26 mouse cellular contexts compared by ENCODE assay signal in the genomic region with DNA sequence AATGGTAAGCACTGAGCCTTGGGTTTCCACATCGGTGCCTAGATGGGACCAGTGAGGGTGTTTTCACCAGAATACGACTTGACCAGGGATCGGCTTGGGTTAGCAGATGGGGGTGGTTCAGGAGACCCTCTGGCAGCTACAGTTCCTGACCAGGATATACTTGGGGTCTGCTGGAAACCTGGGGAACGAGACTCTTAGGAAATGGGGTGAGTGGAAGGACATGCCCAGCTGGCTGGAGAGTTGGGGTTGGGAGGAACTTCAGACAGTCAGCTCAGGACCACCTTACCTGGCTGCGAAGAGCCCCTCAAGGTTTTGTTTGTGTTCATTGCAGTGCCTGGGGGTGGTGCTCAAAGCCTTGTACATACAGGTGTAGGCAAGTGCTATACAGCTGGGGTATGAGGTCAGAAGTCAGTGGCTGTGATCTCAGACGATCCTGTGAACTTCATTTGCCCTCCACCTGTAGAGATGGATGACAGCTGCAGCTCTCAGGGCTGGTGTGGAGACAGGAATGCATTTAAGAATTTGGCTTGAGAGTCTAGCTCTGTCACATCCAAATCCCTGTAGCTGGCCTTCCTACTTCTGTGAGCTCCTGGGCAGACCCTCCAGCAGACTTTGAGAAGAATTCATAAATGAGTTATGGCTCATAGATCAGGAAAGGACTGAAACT. TPM values are rescaled to one million over a fixed set of nuclear protein-coding genes. Genes with fewer than 3 reads are reported as not detected.
A peak's percentile ranks its signal among the peaks of the same experiment; 100 is the strongest.
DNase-seq lines count a peak whose midpoint lies in the region; ATAC-seq and TF ChIP-seq lines count a peak whose summit lies in the region.
"Had no signal": no experiment of that assay in that cellular context is flagged by ENCODE, and none has a peak within 500 bp of the region (broad histone marks: within the 10 kb centered on the region; RNA-seq: fewer than 3 reads in every experiment).

No protein-coding gene starts in this region.

- no peak for TF ChIP-seq POLR2A in ES-Bruce4 (IDR thresholded peaks at IDR 0.05; ENCODE audit: insufficient read depth, low read length)

- intact Hi-C loops in heart, postnatal 14 days (cut with DNase I) = no loop called here

- TF ChIP-seq EP300 in ES-Bruce4 (IDR thresholded peaks at IDR 0.05; ENCODE audit: insufficient read depth, low read depth, low read length) = no peak

- DNase-seq in heart, postnatal 14 days = no peak
- no peak for DNase-seq in liver, embryonic 13.5 days
- DNase-seq in liver, embryonic 11.5 days (ENCODE audit: low spot score) = no peak
- DNase-seq in kidney, postnatal 36 days = no peak
- DNase-seq in T-cell, adult 2 months (ENCODE audit: low spot score) = no peak
- DNase-seq: adrenal gland, postnatal 10 days; adrenal gland, postnatal 25 days; cerebellum, adult 11 months; cerebellum, adult 18-20 months; cerebellum, adult 8-10 months; cerebellum, adult 9-11 months; cerebellum, postnatal 14 days; cerebellum, postnatal 36 days; embryo, embryonic 11 days had no signal

- no peaks in the 10 kb centered on the region for H3K9me3 ChIP-seq in heart, embryonic 13.5 days
- no peaks in the 10 kb centered on the region for H3K9me3 ChIP-seq in liver, embryonic 13.5 days (replicated peaks)
- no peaks in the 10 kb centered on the region for H3K9me3 ChIP-seq in liver, embryonic 11.5 days (ENCODE audit: control insufficient read depth, low read length)
- no peaks in the 10 kb centered on the region for H3K9me3 ChIP-seq in ES-Bruce4 (replicated peaks; ENCODE audit: control insufficient read depth, insufficient read depth, low read length, poor library complexity, severe bottlenecking)
- no peaks in the 10 kb centered on the region for H3K9me3 ChIP-seq in liver, embryonic 15.5 days (replicated peaks)
- H3K9me3 ChIP-seq: embryonic facial prominence, embryonic 13.5 days; embryonic facial prominence, embryonic 15.5 days; forebrain, embryonic 10.5 days; forebrain, embryonic 12.5 days; G1E had no signal

- H3K4me3 ChIP-seq in heart, embryonic 13.5 days = no peak overlapping the region
- no peak overlapping the region for H3K4me3 ChIP-seq in liver, embryonic 13.5 days (replicated peaks)
- no peak overlapping the region for H3K4me3 ChIP-seq in liver, embryonic 11.5 days (ENCODE audit: low read depth, low read length)
- H3K4me3 ChIP-seq in ES-Bruce4 (ENCODE audit: low read depth, low read length) = no peak overlapping the region
- no peak overlapping the region for H3K4me3 ChIP-seq in liver, embryonic 15.5 days (replicated peaks)
- H3K4me3 ChIP-seq: embryonic facial prominence, embryonic 13.5 days; embryonic facial prominence, embryonic 15.5 days; erythroblast, embryonic 14.5 days; forebrain, embryonic 10.5 days; forebrain, embryonic 12.5 days had no signal

- H3K36me3 ChIP-seq in heart, embryonic 13.5 days = peaks cover 49% of the 10 kb centered on the region
- peaks cover 30% of the 10 kb centered on the region for H3K36me3 ChIP-seq in liver, embryonic 13.5 days
- peaks cover 15% of the 10 kb centered on the region for H3K36me3 ChIP-seq in liver, embryonic 11.5 days (ENCODE audit: control insufficient read depth, insufficient read depth, low read length)
- H3K36me3 ChIP-seq in ES-Bruce4 (ENCODE audit: control insufficient read depth, insufficient read depth, low read length, poor library complexity, severe bottlenecking) = peaks cover 4% of the 10 kb centered on the region; the same call in 1 of the 2 replicates
- H3K36me3 ChIP-seq in liver, embryonic 15.5 days (replicated peaks) = peaks cover 33% of the 10 kb centered on the region

- ATAC-seq in heart, embryonic 13.5 days (ENCODE audit: extremely low read depth, insufficient number of reproducible peaks, low FRiP score, low TSS enrichment) = no peak
- ATAC-seq in liver, embryonic 13.5 days (ENCODE audit: low read depth) = no peak
- no peak for ATAC-seq in liver, embryonic 11.5 days (replicated peaks; ENCODE audit: low FRiP score)
- no peak for ATAC-seq in liver, embryonic 15.5 days (ENCODE audit: insufficient read depth)
- ATAC-seq: forebrain, embryonic 14.5 days; forebrain, embryonic 16.5 days; Patski had no signal

- WGBS in heart, embryonic 13.5 days = 82% methylated on average over 6 of the region's 6 CpGs
- 81% methylated on average over 6 of the region's 6 CpGs for WGBS in liver, embryonic 13.5 days (ENCODE audit: insufficient replicate concordance)
- 85% methylated on average over 6 of the region's 6 CpGs for WGBS in liver, embryonic 11.5 days
- 84% methylated on average over 6 of the region's 6 CpGs for WGBS in liver, embryonic 15.5 days (ENCODE audit: insufficient replicate concordance)

- TF ChIP-seq CTCF in ES-Bruce4 (IDR thresholded peaks at IDR 0.05; ENCODE audit: low read depth, low read length) = no peak

- H3K27ac ChIP-seq in heart, embryonic 13.5 days (replicated peaks) = no peak overlapping the region
- peak overlapping the region; percentile 89 for H3K27ac ChIP-seq in liver, embryonic 13.5 days
- H3K27ac ChIP-seq in liver, embryonic 11.5 days (ENCODE audit: low read depth, low read length) = no peak overlapping the region
- peak overlapping the region; percentile 39; the same call in 1 of the 2 replicates for H3K27ac ChIP-seq in ES-Bruce4 (ENCODE audit: insufficient read depth, low read length)
- H3K27ac ChIP-seq in liver, embryonic 15.5 days (replicated peaks) = peak overlapping the region; percentile 83
- H3K27ac ChIP-seq: embryonic facial prominence, embryonic 13.5 days; embryonic facial prominence, embryonic 15.5 days; forebrain, embryonic 10.5 days; forebrain, embryonic 12.5 days had no signal

- H3K4me2 ChIP-seq in heart, embryonic 13.5 days = no peak overlapping the region
- H3K4me2 ChIP-seq in liver, embryonic 13.5 days = no peak overlapping the region
- H3K4me2 ChIP-seq in liver, embryonic 11.5 days = no peak overlapping the region
- no peak overlapping the region for H3K4me2 ChIP-seq in liver, embryonic 15.5 days
- H3K4me2 ChIP-seq: embryonic facial prominence, embryonic 13.5 days; embryonic facial prominence, embryonic 15.5 days; forebrain, embryonic 12.5 days had no signal

- H3K27me3 ChIP-seq in heart, embryonic 13.5 days (replicated peaks) = no peaks in the 10 kb centered on the region
- no peaks in the 10 kb centered on the region for H3K27me3 ChIP-seq in liver, embryonic 13.5 days
- no peaks in the 10 kb centered on the region for H3K27me3 ChIP-seq in liver, embryonic 11.5 days (replicated peaks; ENCODE audit: control insufficient read depth, insufficient read depth, low read length)
- H3K27me3 ChIP-seq in ES-Bruce4 (ENCODE audit: control insufficient read depth, insufficient read depth, low read length, poor library complexity, severe bottlenecking) = no peaks in the 10 kb centered on the region
- no peaks in the 10 kb centered on the region for H3K27me3 ChIP-seq in liver, embryonic 15.5 days
- H3K27me3 ChIP-seq: embryonic facial prominence, embryonic 13.5 days; embryonic facial prominence, embryonic 15.5 days; forebrain, embryonic 12.5 days; Patski had no signal

- H3K9ac ChIP-seq in heart, embryonic 13.5 days = peak overlapping the region; percentile 37; the same call in 1 of the 2 replicates
- no peak overlapping the region for H3K9ac ChIP-seq in liver, embryonic 13.5 days
- H3K9ac ChIP-seq in liver, embryonic 11.5 days (ENCODE audit: low read depth, low read length) = no peak overlapping the region
- H3K9ac ChIP-seq in ES-Bruce4 (ENCODE audit: low read depth, poor library complexity, severe bottlenecking) = no peak overlapping the region
- no peak overlapping the region for H3K9ac ChIP-seq in liver, embryonic 15.5 days
- H3K9ac ChIP-seq: embryonic facial prominence, embryonic 13.5 days; embryonic facial prominence, embryonic 15.5 days; forebrain, embryonic 12.5 days had no signal

- H3K4me1 ChIP-seq in heart, embryonic 13.5 days = peaks cover 47% of the 10 kb centered on the region
- H3K4me1 ChIP-seq in liver, embryonic 13.5 days (replicated peaks) = peaks cover 80% of the 10 kb centered on the region
- H3K4me1 ChIP-seq in liver, embryonic 11.5 days (replicated peaks; ENCODE audit: control insufficient read depth, insufficient read depth, low read length) = peaks cover 28% of the 10 kb centered on the region
- peaks cover 16% of the 10 kb centered on the region for H3K4me1 ChIP-seq in ES-Bruce4 (ENCODE audit: control insufficient read depth, insufficient read depth, low read length)
- H3K4me1 ChIP-seq in liver, embryonic 15.5 days (replicated peaks) = peaks cover 69% of the 10 kb centered on the region

RNA-seq across cellular contexts. Expression of a gene that starts 7.0 kb away (rescaled TPM):
- polyA plus RNA-seq in heart, embryonic 13.5 days (2015; fragmentation: Nextera tagmentation; extraction: Ambion mirVana) = 25.9 and 27.9 TPM in 2 replicates
- total RNA-seq in heart, postnatal 14 days (2021) = 10 to 100 TPM; 50.3 to 54.2 TPM
- 15.5 and 16.9 TPM in 2 replicates for polyA plus RNA-seq in liver, embryonic 13.5 days (2015; fragmentation: Nextera tagmentation; extraction: Ambion mirVana)
- polyA plus RNA-seq in liver, embryonic 11.5 days (2014; fragmentation: Nextera tagmentation; extraction: Ambion mirVana) = 54.9 TPM in 2 replicates
- 112 and 122 TPM in 2 replicates for polyA plus RNA-seq in ES-Bruce4 (2011; ENCODE audit: insufficient read depth, insufficient read length, low read depth, missing spikeins)
- polyA plus RNA-seq in liver, embryonic 15.5 days (2015; fragmentation: Nextera tagmentation; extraction: Ambion mirVana) = 18.2 and 23.1 TPM in 2 replicates

RNA-seq across cellular contexts. Expression of a gene that starts 27.8 kb away (rescaled TPM):
- polyA plus RNA-seq in heart, embryonic 13.5 days (2015; fragmentation: Nextera tagmentation; extraction: Ambion mirVana) = 2.1 and 2.6 TPM in 2 replicates
- total RNA-seq in heart, postnatal 14 days (2021) = 1 to 10 TPM; 2.1 TPM
- 3.5 and 4.1 TPM in 2 replicates for polyA plus RNA-seq in liver, embryonic 13.5 days (2015; fragmentation: Nextera tagmentation; extraction: Ambion mirVana)
- 3.7 and 4.3 TPM in 2 replicates for polyA plus RNA-seq in liver, embryonic 11.5 days (2014; fragmentation: Nextera tagmentation; extraction: Ambion mirVana)
- polyA plus RNA-seq in ES-Bruce4 (2011; ENCODE audit: insufficient read depth, insufficient read length, low read depth, missing spikeins) = not detected in 2 replicates
- 9.5 and 10.5 TPM in 2 replicates for polyA plus RNA-seq in liver, embryonic 15.5 days (2015; fragmentation: Nextera tagmentation; extraction: Ambion mirVana)
- polyA plus RNA-seq: Patski had no signal

RNA-seq across cellular contexts. Expression of a gene that starts 38.8 kb away (rescaled TPM):
- polyA plus RNA-seq in heart, embryonic 13.5 days (2015; fragmentation: Nextera tagmentation; extraction: Ambion mirVana) = 23.1 and 25.2 TPM in 2 replicates
- total RNA-seq in heart, postnatal 14 days (2021) = 10 to 100 TPM; 49.4 to 50.7 TPM
- polyA plus RNA-seq in liver, embryonic 13.5 days (2015; fragmentation: Nextera tagmentation; extraction: Ambion mirVana) = 17.7 and 21.5 TPM in 2 replicates
- 35.2 and 41.5 TPM in 2 replicates for polyA plus RNA-seq in liver, embryonic 11.5 days (2014; fragmentation: Nextera tagmentation; extraction: Ambion mirVana)
- polyA plus RNA-seq in ES-Bruce4 (2011; ENCODE audit: insufficient read depth, insufficient read length, low read depth, missing spikeins) = 18.1 and 19.2 TPM in 2 replicates
- 18.4 and 18.9 TPM in 2 replicates for polyA plus RNA-seq in liver, embryonic 15.5 days (2015; fragmentation: Nextera tagmentation; extraction: Ambion mirVana)

RNA-seq across cellular contexts. Expression of a gene that starts 38.9 kb away (rescaled TPM):
- 15.2 and 16.6 TPM in 2 replicates for polyA plus RNA-seq in heart, embryonic 13.5 days (2015; fragmentation: Nextera tagmentation; extraction: Ambion mirVana)
- 1 to 10 TPM; 6.6 to 7.0 TPM for total RNA-seq in heart, postnatal 14 days (2021)
- 8.8 and 10.2 TPM in 2 replicates for polyA plus RNA-seq in liver, embryonic 13.5 days (2015; fragmentation: Nextera tagmentation; extraction: Ambion mirVana)
- polyA plus RNA-seq in liver, embryonic 11.5 days (2014; fragmentation: Nextera tagmentation; extraction: Ambion mirVana) = 15.5 and 16.5 TPM in 2 replicates
- 17.4 and 18.9 TPM in 2 replicates for polyA plus RNA-seq in ES-Bruce4 (2011; ENCODE audit: insufficient read depth, insufficient read length, low read depth, missing spikeins)
- polyA plus RNA-seq in liver, embryonic 15.5 days (2015; fragmentation: Nextera tagmentation; extraction: Ambion mirVana) = 10.9 and 12.7 TPM in 2 replicates

RNA-seq across cellular contexts. Expression of a gene that starts 43.7 kb away (rescaled TPM):
- polyA plus RNA-seq in heart, embryonic 13.5 days (2015; fragmentation: Nextera tagmentation; extraction: Ambion mirVana) = 88.9 and 103 TPM in 2 replicates
- 10 to 100 TPM; 40.7 to 44.5 TPM for total RNA-seq in heart, postnatal 14 days (2021)
- polyA plus RNA-seq in liver, embryonic 13.5 days (2015; fragmentation: Nextera tagmentation; extraction: Ambion mirVana) = 36.9 and 38.5 TPM in 2 replicates
- polyA plus RNA-seq in liver, embryonic 11.5 days (2014; fragmentation: Nextera tagmentation; extraction: Ambion mirVana) = 68.6 and 70.2 TPM in 2 replicates
- 28.0 and 29.2 TPM in 2 replicates for polyA plus RNA-seq in ES-Bruce4 (2011; ENCODE audit: insufficient read depth, insufficient read length, low read depth, missing spikeins)
- 31.5 and 33.6 TPM in 2 replicates for polyA plus RNA-seq in liver, embryonic 15.5 days (2015; fragmentation: Nextera tagmentation; extraction: Ambion mirVana)

Comparison
In these comparisons a context has a peak if more than half of its experiments do, and no peak if none do; other contexts are left out.
1. H3K27ac ChIP-seq: peak in liver, embryonic 13.5 days (single experiment), ES-Bruce4 (single experiment) and liver, embryonic 15.5 days (single experiment); none in heart, embryonic 13.5 days (single experiment) and liver, embryonic 11.5 days (single experiment).